Mouse (Mus musculus) testis, adult 10 weeks (tissue): ENCODE results near the gene Gm44805. TPM values are rescaled to one million over a fixed set of nuclear protein-coding genes. Genes with fewer than 3 reads are reported as not detected.

Source experiments
- polyA plus RNA-seq: library from polyadenylated mRNA; stranded (reverse); fragments of 350-450 nt; fragmentation: Illumina TruSeq; extraction: RNeasy Lipid Tissue Mini Kit (QIAGEN cat#74804); gene quantifications from one replicate; pipeline ENCODE4 v1.2.3, GENCODE M21; 2014; ENCODE audit warnings: low read depth, low replicate concordance

Gene Gm44805
- not detected for polyA plus RNA-seq

GRCm38 (mm10) chr7:19681202-19681694 lies at the start of gene Gm44805, which contains the start of gene Apoc4:
Gene Gm44805 (minus strand): TSS chr7:19681423.
Gene Apoc4 (minus strand): TSS chr7:19681479.

GRCm38 (mm10) chr7:19715239-19716054 lies 34.2 kb upstream of the Gm44805 start, which contains the start of gene Tomm40:
Gene Tomm40 (minus strand): TSS chr7:19715438.

DNA sequence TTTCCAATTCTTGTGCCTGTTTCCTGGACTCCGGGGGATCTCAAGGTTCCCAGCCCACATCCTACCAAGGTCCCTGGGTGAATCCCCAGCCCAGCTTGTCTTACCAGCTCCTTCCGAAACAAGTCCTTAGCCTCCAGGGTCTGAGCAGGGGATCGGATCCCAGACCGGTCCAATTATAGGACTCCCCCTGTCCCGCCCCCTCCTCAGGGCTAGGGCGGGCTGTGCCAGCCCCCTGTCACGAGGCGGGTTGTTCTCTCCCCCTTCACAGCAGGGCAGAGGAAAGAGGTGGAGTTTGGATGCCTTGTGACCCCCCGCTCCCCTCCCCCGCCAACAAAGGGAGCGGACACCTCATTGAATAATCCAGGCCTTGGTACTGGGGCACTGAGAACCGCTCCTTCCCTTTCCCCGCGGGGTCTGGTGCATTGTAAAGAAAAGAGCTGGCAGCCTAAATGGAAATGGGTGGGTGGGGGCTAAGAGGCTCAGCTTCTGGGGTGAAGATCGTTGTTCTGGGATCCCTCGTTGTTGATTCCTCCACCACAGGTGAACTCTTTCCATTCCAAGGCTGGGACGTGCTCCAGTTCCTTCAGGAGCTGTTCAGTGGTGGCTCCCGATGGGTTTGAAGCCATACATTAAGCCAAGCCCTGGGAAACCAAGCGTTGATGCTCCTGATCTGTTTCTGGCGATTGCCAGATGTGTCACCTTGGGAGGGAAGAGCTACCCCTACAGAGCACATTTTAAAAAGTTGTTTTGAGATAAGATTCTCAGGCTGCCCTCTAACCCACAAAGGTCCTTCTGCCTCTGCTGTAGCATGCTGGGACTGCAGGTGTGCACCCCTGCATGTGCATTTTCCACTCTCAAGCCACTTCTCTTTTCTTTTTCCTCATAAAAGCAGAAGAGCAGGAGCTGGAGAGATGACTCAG lies 17.9 kb upstream of the Gm44805 start, which contains the start of gene Apoe:
Gene Apoe, minus strand, starts transcription at position 282 of the 920 bp plus-strand sequence.

DNA sequence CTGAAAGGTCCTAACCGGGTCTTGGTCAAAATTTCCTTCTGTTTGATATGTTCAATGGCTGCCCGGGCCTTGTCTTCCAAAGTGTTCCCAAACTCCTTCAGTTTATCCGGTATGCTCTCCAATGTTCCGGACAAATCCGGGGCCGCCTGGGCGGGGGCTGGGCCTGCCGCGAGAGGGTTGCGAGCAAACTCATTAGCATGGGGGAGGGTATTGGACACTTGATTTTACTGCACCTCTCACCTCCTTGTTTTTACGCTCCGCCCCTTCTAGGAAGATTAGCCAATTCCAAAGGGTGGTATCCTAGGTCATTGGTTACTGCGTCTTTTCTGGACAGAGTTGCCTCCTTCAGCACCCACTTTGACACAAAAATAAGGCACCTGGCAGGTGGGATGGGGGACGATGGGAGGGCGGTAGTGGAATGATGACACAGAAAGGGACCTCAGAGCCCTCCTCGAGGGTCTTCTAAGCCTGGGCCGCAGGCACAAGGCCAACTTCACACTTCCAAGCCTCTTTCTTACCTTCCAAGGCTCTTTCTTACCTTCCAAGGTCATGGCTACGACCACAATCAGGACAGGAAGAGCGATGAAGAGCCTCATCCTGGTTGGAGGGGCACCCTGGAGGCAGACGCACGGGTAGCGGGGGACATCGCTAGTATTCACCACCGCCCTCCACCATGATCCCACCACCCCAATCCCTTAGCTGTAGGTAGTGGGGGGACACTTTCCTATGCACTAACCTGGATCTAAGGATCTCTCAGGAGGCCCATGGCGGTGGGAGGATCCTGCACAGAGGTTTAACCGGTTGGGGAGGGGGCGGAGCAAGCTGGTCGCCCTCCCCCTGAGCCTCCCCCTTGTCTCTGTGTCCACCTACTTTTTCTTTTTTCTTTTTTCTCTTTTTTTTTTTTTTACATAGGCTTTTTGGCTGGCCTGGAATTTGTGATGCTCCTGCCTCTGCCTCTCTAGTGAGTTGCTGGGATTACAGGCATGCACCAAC lies 10.9 kb upstream of the Gm44805 start, which contains the start of gene Apoc1:
Gene Apoc1, minus strand, starts transcription at position 788 of the 993 bp plus-strand sequence.

GRCm38 (mm10) chr7:19677872-19678271 lies 3.4 kb downstream of the Gm44805 start, which contains the start of gene Apoc2:
Gene Apoc2 (minus strand): TSS chr7:19677941.

DNA sequence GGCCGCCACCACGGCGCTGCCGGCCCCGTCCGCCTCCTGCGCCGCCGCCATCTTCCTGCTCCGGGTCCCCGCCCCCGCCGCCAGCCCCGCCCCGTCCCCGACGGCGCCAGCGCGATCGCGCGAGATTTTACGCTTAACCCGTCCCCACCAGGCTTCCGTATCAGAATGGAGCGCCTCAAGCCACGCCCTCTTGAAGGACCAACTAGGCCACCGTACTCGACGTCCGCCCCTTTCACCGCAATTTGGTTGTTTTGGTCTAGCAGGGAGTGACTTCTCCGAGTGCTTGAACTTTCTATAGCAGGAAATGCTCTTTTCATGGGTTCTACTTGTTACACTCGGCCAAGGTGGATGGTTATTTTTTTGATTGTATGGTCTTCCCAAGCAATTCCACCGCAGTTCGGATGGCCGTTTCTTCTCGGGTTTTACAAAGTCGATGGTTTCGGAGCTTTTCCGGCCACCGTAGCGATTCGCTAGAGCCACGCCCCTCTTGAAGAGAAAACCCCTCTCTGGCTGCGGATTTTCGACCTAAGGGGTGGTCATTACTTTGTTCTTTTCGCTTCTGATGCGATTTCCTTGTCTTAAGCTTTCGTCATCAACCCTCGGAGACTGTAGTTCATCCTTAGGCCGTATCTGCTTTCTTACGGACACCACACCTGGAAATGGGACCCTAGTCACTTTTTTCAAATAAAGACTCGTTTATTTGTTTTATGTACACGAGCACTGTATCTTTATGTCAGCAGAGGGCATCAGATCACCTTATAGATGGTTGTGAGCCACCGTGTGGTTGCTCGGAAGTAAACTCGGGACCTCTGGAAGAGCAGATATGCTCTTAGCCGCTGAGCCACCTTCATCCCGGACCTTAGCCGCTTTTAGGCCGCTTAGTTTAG lies 16.0 kb downstream of the Gm44805 start, which contains the start of gene Clptm1:
Gene Clptm1, minus strand, starts transcription at position 79 of the 887 bp plus-strand sequence.

GRCm38 (mm10) chr7:19629361-19629734 lies 51.9 kb downstream of the Gm44805 start, which contains the start of gene Relb:
Gene Relb (minus strand): TSS chr7:19629438.

Other genes starting within 250 kb of the Gm44805 start
- gene Mark4, start 222.6 kb downstream of the Gm44805 start, polyA plus RNA-seq, result 1.4 TPM
- 2.0 TPM for gene Exoc3l2, start 218.1 kb downstream of the Gm44805 start, polyA plus RNA-seq
- 2.0 TPM for gene Bloc1s3, start 173.1 kb downstream of the Gm44805 start, polyA plus RNA-seq
- gene Trappc6a, start 173.0 kb downstream of the Gm44805 start, polyA plus RNA-seq, result not detected
- gene Nkpd1, start 163.6 kb downstream of the Gm44805 start, polyA plus RNA-seq, result not detected
- 0.43 TPM for gene Ppp1r37, start 118.3 kb downstream of the Gm44805 start, polyA plus RNA-seq
- gene Zfp296, start 104.1 kb downstream of the Gm44805 start, polyA plus RNA-seq, result not detected
- gene Gemin7, start 103.8 kb downstream of the Gm44805 start, polyA plus RNA-seq, result 12.5 TPM
- 3.3 TPM for gene Clasrp, start 76.9 kb downstream of the Gm44805 start, polyA plus RNA-seq
- gene Relb, start 52.0 kb downstream of the Gm44805 start, polyA plus RNA-seq, result 0.39 TPM
- 17.7 TPM for gene Clptm1, start 16.4 kb downstream of the Gm44805 start, polyA plus RNA-seq
- gene Apoc2, start 3.5 kb downstream of the Gm44805 start, polyA plus RNA-seq, result not detected
- not detected for gene Apoc4, start 56 bp upstream of the Gm44805 start, polyA plus RNA-seq
- 9.0 TPM for gene Apoc1, start 11.2 kb upstream of the Gm44805 start, polyA plus RNA-seq
- gene Apoe, start 17.8 kb upstream of the Gm44805 start, polyA plus RNA-seq, result 3.0 TPM
- 0.38 TPM for gene Tomm40, start 34.0 kb upstream of the Gm44805 start, polyA plus RNA-seq
- gene Nectin2, start 69.1 kb upstream of the Gm44805 start, polyA plus RNA-seq, result 7.8 TPM
- gene Bcam, start 89.6 kb upstream of the Gm44805 start, polyA plus RNA-seq, result not detected
- gene Cblc, start 115.4 kb upstream of the Gm44805 start, polyA plus RNA-seq, result not detected
- 0.53 TPM for gene Bcl3, start 141.3 kb upstream of the Gm44805 start, polyA plus RNA-seq
- gene Gm19345, start 170.6 kb upstream of the Gm44805 start, polyA plus RNA-seq, result not detected
- gene Ceacam16, start 179.9 kb upstream of the Gm44805 start, polyA plus RNA-seq, result not detected
- not detected for gene Ceacam19, start 206.5 kb upstream of the Gm44805 start, polyA plus RNA-seq
- gene Pvr, start 239.7 kb upstream of the Gm44805 start, polyA plus RNA-seq, result 7.9 TPM